Mouse (Mus musculus) megakaryocyte, embryonic 14.5 days (primary cell): Measurements from ENCODE around the gene Rasl2-9.

Experiments
- FLI1 ChIP-seq: IDR thresholded peaks from 2 replicates; pipeline ENCODE4 v1.6.1; 2012; ENCODE audit warnings: low read length, inconsistent platforms, mixed read lengths
- GATA1 ChIP-seq: IDR thresholded peaks from 3 replicates; pipeline ENCODE4 v1.6.1; 2012; ENCODE audit warnings: mixed read lengths, low read length, inconsistent platforms, borderline replicate concordance

- no peak for TF ChIP-seq GATA1
- TF ChIP-seq FLI1, result no peak
Measured at GRCm38 (mm10) chr7:5085512-5085911, 40.2 kb downstream of the Rasl2-9 start.
